Mouse (Mus musculus): ENCODE results near the gene Mcu. TPM values are rescaled to one million over a fixed set of nuclear protein-coding genes. Genes with fewer than 3 reads are reported as not detected.

Gene Mcu
- total RNA-seq, 2 experiments from 2014 or later = 37.5 to 38.8 TPM

DNA sequence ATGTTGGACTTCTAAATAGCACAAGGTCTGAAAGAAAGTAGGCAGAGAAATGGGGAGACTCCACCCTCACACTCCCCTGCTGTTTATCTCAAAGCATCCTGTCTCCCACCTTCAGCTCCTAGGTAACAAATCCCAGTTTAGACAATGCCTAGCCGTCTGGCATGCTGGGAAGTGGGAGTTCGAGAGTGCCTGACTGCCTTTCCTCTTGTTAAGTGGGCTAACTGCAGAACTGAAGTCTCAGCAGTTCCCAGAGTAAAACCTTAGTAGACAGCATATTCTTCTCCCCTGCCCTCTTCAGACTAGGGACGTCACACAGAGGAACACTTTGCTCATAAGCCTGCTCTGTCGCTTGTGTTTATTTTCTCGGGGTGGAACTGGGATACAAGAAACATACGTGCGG is 69.1 kb downstream of the Mcu start:
- intact Hi-C loops (cut with DNase I) = loop anchor here (5.0 kb wide), 1 partner anchor 45 kb away; no protein-coding TSS in a partner anchor
- peak; percentile 29 to 72 for DNase-seq (ENCODE audit: low spot score in 2 of 2)

DNA sequence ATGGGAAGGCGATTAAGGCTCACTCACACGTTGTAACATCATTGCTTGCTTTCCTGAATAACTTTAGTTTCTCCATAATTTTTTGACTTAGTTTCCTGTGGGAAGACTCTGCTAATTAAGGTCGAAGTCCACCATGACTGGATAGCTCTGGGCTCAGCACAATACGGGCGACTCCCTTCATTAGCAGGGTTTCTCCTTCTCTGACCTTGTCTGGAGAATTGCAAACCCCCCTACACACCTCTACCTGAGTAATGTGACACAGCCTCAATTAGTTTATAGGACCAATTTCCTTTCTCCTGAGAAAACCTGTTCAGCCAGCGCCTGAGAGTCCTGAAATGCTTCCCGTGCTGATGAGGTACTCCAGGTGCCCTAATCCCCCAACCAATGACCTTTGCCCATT is 71.3 kb downstream of the Mcu start:
- no peak for DNase-seq (ENCODE audit: low spot score in 2 of 2)
- intact Hi-C loops (cut with DNase I) = loop anchor here (5.0 kb wide), 1 partner anchor 47 kb away; no protein-coding TSS in a partner anchor

DNA sequence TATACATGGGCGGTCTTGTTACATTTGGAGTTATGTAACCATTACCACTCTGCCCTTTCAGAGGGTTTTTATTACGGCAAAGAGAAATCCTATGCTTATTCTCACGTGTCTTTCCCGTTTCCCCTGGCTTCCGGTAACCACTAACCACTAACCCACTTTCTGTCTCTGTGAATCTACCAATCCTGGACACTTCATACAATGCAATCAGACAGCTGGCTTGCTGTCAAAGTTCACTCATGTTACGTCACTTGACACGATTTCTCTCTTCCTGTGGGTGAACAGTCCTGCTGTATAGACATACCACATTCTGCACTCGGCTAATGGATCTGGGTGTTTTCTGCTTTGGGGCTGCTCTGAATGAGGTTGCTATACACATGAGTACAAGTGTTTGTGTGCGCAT is 73.1 kb downstream of the Mcu start:
- DNase-seq (ENCODE audit: low spot score in 2 of 2) = no peak
- intact Hi-C loops (cut with DNase I) = no loop called here

DNA sequence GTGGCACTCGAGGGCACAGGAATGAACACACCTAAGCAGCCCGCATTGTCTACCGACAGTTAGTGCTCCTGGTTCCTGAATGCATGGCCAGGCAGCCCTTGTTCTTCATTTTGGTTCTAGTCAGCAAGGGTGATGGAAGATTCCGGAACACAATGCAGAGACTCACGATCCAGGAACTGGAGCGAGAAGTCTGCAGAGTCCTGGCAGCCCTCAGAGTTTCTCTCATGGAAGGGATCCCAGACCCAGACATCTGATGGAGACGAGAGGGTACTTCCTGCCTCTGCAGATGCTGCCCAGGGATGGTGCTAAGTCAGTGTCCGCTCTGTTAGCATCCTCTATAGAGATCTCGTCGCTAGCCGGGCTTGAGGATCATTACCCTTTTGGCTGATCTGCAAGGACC is 75.0 kb downstream of the Mcu start:
- intact Hi-C loops (cut with DNase I) = no loop called here
- DNase-seq (ENCODE audit: low spot score in 2 of 2) = no peak

DNA sequence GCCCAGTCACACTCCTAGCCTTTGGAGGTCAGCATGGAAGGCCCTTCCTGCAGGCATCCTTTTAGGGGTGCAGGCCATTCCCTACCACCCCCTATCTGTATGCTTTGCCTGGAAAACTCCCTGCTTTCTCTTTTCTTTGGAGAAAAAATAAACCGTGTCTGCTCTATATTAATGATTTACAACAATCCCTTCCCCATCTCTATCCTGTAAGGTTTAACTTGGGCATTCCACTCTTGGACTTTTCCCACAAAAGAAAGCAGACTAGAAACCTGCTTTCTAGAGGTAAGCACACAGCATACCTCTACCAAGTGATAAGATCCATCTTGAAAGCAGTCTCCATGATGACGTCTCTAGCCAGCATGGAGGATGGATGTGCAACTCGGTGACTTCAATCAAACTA is 75.9 kb downstream of the Mcu start:
- no peak for DNase-seq (ENCODE audit: low spot score in 2 of 2)
- intact Hi-C loops (cut with DNase I) = no loop called here

DNA sequence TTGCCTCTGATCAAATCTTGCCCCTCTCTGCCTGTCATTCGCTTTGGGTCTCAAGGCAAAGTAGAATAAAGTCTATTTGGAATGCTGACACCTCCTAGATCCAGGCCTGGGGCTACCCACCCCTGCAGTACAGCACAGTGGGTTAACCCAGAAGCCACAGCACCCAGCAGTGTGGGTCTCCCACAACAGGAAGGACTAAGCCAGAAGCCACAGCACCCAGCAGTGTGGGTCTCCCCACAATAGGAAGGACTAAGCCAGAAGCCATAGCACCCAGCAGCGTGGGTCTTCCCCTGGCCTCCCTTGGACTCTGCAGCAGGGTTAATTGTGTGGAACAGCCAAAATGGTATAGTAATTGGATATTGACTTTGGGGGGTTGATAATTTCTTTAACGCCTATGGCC is 76.4 kb downstream of the Mcu start:
- DNase-seq (ENCODE audit: low spot score in 2 of 2) = no peak
- intact Hi-C loops (cut with DNase I) = no loop called here

DNA sequence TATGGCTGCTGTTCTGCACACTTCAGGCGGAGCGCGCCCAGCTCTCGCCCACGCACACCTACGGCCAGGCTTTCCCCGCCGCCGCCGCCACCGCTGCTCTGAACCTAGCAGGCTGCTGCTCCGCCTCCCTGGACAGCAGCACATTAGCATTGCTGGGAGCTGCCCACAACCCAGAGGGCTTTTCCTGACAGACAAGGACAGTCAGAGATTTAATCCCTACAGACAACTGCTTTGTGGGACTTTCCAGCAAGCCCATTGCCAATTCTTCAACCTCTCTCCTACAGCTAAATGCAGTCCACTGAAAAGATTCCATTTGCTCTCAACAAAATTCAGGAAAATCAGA is 77.0 kb downstream of the Mcu start:
- intact Hi-C loops (cut with DNase I) = no loop called here
- peak; percentile 67 to 73 for DNase-seq (ENCODE audit: low spot score in 2 of 2)

DNA sequence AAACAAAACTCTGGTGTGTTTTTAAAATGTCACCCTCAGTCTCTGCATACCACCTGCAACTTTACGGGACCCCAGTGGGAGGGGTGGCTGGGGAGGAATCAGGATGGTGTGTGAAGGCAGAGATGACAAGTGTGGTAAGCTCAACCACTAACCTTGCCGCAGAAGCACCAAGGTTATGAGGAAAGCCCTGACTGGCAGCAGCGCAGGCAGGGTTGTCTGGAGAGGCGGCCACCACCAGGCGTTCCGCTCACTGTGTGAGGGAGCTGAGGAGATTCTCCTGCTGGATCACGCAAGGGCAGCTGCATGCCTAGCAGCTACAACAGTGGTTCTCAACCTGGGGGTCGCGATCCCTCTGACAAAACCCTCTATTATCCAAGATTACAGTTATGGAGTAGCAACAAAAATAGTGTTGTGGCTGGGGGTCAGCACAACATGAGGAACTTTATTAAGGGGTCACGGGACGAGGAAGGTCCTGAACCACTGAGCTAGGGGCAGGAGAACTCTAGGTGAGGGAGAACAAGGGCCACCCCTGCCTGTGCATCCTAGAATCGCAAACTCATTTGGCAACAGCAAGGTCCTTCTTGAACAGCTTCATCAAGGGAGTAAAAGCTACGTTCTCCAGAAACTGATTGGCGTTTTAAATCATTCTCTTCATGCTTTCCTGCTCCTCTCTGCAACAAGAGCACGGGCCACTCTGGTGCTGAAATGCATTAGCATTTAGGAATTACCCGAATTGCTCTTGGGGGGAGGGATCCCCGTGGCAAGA is 77.5 kb downstream of the Mcu start:
- DNase-seq (ENCODE audit: low spot score in 2 of 2) = no peak
- intact Hi-C loops (cut with DNase I) = no loop called here

DNA sequence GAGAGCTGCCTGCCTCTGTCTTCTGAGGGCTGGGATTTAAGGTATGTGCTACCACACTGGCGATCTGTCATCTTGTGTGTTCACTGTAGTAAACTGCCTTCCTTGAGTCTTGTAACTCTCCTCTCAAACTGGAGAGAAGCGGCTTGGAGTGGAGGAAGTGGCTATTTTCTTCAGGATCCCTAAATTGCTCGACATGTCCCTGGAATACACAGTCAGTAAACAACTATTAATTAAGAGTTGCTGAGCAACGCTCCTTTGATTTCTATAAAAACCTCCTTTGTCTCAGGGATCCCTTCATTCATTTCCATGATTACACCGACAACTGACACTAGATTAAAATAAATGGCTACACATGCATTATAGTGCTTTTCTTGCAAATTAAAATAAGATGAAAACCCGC is 78.4 kb downstream of the Mcu start:
- intact Hi-C loops (cut with DNase I) = no loop called here
- peak in 1 of 2 experiments; percentile 25 for DNase-seq (ENCODE audit: low spot score in 2 of 2)

DNA sequence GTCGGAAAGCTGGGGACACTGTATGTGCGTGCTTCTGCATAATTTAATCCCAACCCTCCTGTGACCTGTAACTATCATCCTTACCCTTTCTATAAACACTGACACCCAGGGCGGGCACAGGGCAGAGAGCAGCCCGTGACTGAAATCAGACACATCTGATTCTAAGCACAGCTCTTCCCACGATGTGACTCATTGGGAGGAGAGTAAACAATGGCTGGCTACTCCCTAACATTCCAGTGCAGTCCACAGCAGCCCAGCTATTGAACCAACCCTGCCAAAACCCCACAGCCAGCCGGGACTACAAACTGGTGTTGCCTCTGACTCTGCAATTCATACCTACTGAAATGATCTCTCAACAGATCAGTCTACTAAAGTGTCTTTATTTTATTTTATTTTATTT is 78.9 kb downstream of the Mcu start:
- intact Hi-C loops (cut with DNase I) = no loop called here

DNA sequence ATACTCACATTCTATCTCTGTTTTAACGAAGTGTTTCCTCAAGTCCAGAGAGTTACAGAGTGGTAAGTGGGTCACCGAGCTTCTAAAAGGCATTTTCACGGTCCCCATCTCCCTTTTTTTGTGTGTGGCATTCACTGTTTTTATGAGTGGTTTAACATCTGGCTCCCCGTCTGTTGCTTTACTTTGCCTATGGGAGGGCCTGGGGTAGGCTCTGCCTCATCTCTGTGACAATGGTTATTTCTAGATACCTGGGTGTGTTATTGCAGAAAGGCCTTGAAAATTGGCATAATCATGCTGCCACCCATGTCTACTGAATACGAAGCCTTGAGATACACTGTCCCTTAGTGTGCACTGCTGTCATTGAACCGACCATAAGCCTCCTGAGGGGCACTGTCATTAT is 84.2 kb downstream of the Mcu start:
- intact Hi-C loops (cut with DNase I) = loop anchor here (5.0 kb wide), 1 partner anchor 60 kb away; no protein-coding TSS in a partner anchor
- DNase-seq (ENCODE audit: low spot score in 2 of 2) = peak in 1 of 2 experiments; percentile 78

More for the DNA sequence above, 78.9 kb downstream of the Mcu start:
- no peak for DNase-seq (ENCODE audit: low spot score in 2 of 2)

DNA sequence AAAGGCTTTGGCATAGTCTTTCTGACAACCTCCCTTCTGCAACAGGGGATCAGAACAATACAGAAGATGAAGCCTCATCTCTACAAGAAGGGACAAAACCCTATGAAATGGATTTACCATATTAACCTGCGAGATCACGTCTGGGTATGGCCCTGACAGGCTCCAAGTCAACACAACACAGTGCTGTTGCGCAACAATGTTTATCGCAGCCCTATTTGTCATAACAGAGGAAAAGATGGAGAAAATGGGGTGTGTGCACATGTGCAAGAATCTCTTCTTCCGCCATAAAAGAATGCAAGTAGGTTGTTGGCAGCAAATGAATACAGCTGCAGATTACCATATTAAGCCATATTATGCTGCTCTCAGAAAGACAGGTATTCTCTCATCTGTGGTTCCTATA is 88.7 kb downstream of the Mcu start:
- DNase-seq (ENCODE audit: low spot score in 2 of 2) = no peak
- intact Hi-C loops (cut with DNase I) = no loop called here

DNA sequence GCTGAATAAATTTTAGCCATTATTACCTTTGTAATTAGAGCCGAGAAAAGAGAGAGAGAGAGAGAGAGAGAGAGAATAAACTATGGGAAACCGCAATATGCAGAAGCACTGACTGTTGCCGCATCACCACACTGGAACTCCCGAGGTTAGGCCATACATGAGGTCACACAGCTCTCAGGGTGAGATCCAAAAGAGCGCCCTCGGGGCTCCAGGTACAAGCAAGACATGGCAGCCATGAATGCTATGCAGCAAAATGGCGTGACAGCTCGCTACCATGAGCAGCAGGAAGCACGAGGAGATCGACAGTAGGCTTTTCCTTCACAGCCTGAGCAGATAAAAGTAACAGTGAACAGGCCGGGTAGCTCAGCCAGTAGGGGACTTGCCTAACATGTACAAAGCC is 89.2 kb downstream of the Mcu start:
- intact Hi-C loops (cut with DNase I) = no loop called here
- DNase-seq (ENCODE audit: low spot score in 2 of 2) = no peak

DNA sequence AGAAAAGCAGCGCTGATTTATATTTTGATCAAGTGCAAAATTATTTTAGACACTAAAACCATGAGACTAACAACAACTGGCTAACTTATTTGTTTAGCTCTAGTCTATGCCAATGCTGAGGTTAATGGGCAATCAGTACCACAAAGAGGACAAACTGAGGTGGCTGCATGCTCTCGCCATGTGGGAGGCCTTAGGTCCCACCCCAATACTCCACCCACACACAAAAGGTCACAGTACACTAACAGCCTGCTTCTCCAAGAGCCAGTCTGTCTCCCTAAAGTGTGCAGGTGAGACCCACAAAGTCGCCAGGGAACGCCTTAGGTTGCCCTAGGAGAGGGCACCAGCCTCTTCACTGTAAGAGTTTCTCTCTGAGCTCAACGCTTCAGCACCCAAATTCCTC is 91.8 kb downstream of the Mcu start:
- intact Hi-C loops (cut with DNase I) = no loop called here

DNA sequence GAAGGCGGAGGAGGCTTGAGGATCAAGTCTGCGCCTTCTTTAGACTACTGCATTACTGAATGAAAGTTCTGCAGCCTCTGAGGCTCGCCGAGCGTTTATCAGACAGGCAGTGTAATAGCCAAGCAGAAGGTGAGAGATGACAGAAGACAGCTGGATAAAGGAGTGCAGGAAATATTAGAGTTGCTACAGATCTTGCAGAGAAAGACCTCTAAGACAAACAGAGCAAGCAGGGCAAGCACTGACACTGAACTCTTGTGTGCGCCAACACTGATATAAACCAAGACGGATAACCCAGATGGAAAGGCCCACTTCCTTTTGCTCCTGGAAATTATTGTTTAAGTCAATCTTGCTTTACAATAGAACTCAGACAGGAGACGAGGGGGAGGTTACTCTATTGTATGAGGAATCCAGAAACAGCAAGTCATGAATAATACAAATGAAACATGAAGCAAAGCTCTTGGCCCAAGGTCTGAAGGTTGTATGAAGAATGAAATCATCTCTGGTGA is 92.6 kb downstream of the Mcu start:
- no peak for DNase-seq (ENCODE audit: low spot score in 2 of 2)
- intact Hi-C loops (cut with DNase I) = no loop called here

More for the DNA sequence above, 91.8 kb downstream of the Mcu start:
- DNase-seq (ENCODE audit: low spot score in 2 of 2) = no peak

DNA sequence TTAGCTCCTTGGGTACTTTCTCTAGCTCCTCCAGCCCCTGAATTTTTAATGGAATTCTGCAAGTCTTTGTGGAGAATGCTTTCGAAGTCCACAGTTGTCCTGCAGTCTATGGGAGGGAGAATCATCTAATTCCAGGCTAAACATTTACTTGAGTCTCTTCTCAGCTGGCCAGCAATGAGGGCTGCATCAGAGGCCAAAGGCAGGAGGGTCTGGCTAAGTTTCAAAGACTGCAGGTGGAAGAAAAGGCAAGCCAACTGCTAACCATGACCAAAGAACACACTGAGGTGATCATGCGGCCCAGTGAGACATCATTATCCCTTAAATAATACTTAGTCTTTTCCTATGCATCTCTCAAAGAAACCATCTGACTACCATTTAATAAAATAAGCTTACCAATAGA is 95.8 kb downstream of the Mcu start:
- DNase-seq (ENCODE audit: low spot score in 2 of 2) = no peak
- intact Hi-C loops (cut with DNase I) = no loop called here

DNA sequence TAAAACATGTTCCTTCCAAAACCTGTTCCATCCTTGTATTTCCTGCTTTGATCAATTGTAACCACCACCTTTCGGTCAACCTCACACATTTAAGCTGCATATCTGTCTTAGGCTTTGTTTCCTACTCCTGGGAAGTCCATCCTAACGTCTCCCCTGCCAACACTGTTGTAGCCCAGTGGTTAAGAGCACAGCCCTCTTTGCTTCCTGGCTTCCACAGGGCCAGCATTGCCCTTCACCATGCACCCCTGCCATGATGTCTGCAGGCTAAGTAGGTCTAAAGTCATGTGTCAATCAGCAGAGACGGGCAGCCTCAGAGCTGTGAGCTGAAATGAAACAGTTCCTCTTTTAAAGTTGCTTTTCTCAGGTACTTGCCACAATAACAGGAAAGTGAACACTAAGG is 97.1 kb downstream of the Mcu start:
- no peak for DNase-seq (ENCODE audit: low spot score in 2 of 2)

DNA sequence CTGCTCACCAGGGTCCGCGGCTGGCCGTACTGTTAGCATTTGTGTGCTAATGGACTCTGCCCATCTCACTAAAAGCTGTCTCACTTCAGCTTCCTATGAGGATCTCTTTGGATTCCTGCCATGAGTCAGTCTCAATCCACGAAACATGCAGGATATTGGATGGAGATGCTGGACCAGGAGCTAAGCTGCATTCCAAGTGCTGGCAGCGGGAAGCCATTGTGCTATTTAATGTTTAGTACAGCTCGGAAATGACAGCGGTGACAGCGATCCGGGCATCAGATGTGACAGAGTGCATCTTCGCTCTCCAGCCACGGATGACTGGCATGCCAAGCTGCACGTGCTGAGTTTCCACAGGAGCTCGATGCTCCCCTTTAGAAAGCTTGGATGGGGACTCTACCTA is 99.3 kb downstream of the Mcu start:
- no peak for DNase-seq (ENCODE audit: low spot score in 2 of 2)
- intact Hi-C loops (cut with DNase I) = no loop called here

More for the DNA sequence above, 97.1 kb downstream of the Mcu start:
- intact Hi-C loops (cut with DNase I) = no loop called here

DNA sequence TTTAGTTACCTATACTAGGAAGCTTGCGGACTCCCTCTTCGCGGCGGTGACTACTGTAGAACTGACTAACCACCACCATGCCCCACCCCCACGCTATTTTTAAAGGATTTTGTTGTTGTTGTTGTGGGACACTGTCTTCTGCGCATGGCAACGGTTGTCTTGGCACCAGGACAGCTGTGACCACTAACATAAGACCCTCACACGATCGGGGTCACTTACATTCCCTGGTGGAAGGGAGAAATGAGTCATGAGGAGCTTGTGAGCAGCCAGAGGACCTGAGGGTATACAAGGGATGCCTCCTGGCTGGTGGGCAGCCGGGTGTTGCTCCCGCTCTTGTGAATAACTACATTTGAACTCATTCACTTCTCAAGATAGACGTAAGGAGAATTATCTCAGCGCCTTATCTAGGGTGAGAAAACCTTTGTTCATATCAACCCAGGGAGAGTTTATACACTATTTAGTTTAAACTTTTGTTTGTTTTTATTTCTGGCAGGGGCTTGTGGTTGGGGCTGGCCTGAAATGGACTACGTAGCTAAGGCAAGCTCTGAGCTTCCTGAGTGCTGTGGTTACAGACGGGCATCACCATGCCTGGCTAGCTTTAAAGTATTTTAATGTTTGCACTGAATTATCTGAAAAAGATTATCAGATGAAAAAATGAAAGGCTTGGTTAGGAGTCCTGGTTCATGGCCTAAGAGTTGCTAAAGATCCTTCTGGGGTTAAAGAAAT is 101.6 kb downstream of the Mcu start:
- intact Hi-C loops (cut with DNase I) = loop anchor here (5.0 kb wide), 1 partner anchor 77 kb away; no protein-coding TSS in a partner anchor
- DNase-seq (ENCODE audit: low spot score in 2 of 2) = no peak

DNA sequence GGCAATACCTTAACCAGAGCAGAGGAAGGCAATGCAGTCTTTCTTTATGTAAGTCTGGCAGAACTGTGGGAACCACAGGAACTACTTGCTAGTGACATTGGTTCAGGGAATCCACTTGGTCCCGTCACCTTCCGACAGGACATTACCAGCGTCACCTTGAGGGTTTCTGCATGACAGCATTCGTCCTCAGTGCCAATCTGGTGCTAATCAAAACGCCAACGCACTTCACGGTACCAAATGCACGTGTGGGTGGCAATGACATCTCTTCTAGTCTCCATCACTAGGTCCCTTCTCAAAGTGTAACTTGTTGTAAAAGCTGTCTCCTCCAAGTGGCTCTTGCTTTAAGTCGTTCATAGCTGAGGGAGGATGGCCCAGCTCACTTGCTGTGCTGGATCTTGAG is 104.3 kb downstream of the Mcu start:
- intact Hi-C loops (cut with DNase I) = loop anchor here (5.0 kb wide), 1 partner anchor 80 kb away; no protein-coding TSS in a partner anchor
- DNase-seq (ENCODE audit: low spot score in 2 of 2) = no peak

DNA sequence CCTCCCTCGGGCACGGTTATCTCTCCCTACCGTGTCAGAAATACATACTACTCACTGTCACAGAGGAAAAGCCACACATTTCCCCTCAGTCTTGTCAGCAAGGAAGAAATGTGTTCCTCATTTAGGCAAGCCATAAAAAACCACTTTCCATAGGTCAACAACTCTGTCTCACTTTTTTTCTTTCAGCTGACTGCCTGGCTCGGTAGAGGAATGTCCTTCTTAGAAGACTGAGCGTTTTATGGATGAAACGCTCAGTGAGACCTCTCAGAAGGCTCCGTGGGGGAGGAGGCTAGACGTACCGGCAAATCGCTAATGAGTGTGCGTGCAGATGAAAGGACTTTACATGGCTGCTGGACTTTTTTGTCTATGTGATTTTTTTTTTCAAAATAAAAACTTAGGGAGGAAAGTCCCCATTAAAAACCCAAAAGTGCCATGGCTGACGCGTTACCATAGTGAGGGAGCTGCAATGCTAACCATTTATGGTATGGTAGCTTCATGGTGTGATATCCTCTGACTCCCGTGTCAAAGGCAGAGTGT is 105.0 kb downstream of the Mcu start:
- intact Hi-C loops (cut with DNase I) = loop anchor here (5.0 kb wide), 1 partner anchor 81 kb away; no protein-coding TSS in a partner anchor
- DNase-seq (ENCODE audit: low spot score in 2 of 2) = no peak

Measured in left cerebral cortex, postnatal 25 days (tissue).